Mouse (Mus musculus) spleen, postnatal 14 days (tissue): ENCODE results near the gene Dusp1.
A peak's percentile ranks its signal among the peaks of the same experiment; 100 is the strongest.

ENCODE experiments used
- DNase-seq, 2 experiments: peaks; one replicate each; pipeline ENCODE4 v3.0.0; 2021 to 2022; ENCODE audit warnings: low spot score in 2 of 2

The Dusp1 gene

DNA sequence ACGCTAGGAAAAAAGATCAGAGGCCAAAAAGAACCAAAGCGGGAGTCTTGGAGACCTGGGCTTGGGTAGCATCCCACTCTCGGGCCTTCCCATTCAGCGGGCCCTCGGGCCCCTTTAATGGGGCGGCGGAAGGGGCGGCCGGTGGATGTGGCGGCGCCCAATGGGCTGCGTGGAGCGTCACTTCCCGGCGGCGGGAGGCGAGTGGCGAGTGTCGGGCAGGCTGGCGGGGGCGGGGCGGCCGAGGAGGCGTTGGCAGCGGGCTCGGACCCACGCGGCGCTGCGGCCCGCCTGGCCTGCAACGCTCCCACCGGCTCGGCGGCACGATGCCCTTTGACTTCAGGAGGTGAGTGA is 663 bp downstream of the Dusp1 start, which contains the start of gene Ergic1:
Ergic1 (plus strand) TSS at position 200 of the 351 bp plus-strand sequence.
- peak; percentile 72 to 83 for DNase-seq

DNA sequence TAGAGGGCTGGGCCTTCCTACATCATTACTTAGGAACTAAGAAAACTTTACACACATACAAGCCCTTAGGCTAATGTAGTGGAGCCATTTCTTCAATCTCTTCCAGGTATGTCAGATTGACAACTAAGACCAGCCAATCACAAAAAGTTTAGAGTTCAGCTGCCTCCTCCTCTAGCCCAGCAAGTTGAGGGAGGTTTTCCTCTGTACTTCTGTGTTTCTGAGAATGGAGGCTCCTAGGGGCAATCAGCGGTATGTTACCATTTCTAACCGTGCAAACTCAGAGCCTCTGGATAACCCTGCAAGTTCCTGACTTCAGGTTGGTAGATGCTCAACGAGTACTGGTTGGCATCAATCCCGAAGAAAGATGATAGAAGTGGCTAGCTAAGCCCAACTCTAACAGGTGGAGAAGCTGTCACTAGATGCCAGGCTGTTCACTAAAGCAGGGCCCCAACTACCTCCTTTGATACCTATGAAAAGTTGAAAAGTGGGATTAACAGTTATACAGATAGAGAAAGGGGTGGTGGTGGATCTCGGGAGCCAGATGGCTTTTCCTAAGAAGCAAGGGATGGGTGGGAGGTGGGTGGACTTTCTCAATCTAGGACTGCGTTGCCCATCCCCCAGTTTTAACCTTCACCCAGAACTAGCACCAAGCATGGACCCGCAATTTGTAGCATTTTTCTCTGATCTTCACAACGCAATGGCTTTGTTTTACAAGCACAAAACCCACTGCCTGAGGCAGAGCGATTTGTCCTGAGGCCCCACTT is 1.2 kb downstream of the Dusp1 start:
- no peak for DNase-seq

DNA sequence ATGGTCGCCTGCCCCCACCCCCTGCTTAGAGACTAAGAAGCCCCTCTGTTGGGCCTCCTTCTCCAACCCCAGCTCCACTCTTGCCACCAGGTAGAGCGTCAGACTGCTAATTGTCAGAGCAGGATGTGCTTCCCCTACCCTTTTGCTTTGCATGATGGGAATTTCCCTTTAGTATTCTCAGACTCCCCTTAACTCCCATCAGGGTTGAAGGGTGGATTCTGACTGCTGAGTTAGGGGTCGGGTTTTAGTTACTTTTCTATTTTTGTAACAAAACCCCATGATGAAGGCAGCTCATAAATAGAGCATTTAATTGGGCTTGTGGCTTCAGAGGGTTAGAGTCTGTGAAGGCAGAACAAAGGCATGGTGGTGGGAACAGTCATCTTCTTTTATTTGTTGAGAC is 8.9 kb downstream of the Dusp1 start:
- DNase-seq = no peak

DNA sequence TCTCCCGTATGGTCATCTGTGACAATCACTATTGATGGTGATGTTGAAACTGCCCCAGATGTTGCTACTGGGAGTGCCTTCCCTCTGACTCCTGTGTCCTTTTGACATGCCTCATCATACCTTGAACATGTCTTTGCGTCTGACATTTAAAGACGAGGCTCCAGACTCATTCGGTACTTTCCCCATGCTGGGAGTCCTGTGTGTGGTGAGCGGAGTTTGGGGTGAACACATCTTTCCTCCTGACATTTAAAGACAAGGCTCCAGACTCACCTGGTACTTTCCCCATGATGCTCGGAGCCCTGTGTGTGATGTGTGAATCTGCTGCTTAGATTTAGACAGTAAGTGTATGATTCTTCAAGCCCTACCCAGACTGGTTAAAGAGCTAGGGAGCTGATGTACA is 10.8 kb downstream of the Dusp1 start:
- no peak for DNase-seq

DNA sequence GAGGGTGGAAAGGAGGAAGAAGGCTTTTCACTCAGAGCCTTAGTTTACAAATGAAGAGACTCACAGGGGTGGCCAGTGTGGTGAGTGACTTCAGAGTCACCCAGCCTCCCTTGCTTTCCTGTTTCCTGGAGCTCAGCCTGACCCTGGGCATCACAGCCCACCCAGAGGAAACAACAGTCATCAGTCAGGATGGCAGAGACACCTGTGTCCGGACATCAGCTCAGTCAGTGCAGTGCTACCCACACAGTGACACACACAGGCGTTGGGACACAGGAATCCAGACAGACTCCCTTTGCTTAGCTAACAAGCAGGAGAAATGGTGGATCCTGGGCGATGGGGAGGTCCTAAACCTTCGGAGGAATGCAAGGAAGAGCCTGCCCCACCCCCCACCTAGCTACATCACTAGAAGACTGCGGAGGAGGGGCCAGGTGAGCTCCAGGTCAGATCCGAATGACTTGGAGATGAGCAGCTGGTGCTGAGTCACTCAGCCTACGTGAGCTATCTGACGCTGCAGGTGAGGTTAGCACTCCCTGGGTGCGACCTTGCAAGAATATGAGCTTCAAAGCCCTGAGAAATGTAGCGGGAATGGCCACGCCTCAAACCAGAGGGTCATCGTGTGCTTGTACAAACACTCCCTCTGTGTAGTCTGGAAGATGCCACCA is 12.6 kb downstream of the Dusp1 start:
- no peak for DNase-seq

DNA sequence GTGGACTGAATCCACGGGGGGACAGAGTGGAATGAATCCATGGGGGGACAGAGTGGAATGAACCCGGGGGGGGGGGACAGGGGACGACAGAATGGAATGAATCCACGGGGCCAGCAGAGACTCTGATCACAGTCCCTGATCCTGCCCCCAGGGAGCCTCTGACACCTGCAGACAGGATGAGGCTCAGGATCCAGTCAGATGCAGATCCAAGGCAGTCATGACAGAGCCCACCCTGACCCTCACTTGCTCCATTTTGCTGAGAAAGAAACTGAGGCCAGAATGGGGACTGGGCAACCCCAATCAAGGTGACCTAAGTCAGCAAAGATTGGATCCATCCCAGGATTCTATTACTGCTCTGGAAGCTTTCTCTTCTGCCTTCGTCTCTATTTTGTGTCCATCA is 13.4 kb downstream of the Dusp1 start:
- no peak for DNase-seq

DNA sequence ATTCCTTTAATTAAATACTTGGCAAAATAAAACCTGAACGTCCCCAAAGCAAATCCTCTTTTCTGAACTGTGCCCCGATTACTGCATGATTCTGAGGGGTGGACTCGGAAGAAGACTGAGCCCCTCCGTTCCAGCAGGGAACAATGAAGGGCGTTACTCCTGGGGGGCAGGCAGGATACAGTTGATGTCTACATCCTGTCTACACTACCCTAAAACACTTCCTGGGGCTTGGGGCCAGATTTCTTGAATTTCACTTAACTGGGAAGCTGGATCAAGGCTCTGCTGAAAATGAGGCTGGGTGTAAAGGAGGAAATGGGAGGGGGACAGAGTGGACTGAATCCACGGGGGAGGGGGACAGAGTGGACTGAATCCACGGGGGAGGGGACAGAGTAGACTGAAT is 14.2 kb downstream of the Dusp1 start:
- no peak for DNase-seq

DNA sequence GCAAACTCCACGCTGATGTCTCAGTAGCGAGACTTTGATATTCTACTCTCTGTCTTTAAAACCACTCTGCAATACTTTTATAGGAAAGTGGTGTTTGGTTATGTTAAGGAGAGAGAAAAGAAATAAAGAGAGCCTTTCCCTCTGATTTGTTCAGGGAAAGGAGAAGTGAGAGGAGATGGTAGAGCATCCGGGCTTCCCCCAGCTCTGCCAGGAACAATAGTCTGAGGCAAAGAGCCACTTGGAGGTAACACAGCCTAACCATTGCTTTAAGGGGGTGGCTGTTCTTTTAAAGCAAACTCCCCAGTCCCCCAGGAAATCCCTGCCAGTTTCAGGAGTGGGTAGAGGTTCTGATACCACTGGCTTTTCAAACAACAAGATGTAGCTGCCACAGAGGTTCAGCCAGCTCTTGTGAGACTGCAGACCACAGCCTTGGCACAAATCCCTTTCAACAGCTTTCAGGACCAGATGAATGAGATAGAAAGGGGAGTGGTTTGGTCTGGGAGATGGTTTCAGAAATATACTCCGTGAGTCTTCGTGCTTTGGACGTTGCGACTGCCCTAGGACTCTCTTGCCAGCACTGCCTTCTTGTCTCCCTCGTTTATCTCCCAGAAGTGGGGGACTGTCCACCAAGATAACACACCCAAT is 17.5 kb downstream of the Dusp1 start:
- DNase-seq = no peak

DNA sequence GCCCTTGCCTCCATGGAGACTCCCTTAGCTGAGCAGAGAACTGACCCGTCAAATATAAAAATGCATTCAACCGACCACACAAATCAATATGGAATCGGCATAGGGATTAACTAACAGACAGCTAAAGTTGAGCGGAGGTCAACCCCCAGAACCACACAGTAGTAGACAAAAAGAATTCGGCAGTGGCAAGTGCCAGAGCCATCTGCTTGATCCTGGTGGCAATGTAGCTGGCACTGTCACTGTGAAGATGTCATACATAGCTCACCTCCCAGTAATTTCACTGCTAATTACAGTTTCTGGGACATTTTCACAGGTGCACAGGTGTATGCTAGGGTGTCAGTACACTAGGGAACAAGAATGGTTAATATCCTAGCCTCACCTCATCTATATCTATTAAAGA is 21.8 kb downstream of the Dusp1 start:
- DNase-seq = no peak

DNA sequence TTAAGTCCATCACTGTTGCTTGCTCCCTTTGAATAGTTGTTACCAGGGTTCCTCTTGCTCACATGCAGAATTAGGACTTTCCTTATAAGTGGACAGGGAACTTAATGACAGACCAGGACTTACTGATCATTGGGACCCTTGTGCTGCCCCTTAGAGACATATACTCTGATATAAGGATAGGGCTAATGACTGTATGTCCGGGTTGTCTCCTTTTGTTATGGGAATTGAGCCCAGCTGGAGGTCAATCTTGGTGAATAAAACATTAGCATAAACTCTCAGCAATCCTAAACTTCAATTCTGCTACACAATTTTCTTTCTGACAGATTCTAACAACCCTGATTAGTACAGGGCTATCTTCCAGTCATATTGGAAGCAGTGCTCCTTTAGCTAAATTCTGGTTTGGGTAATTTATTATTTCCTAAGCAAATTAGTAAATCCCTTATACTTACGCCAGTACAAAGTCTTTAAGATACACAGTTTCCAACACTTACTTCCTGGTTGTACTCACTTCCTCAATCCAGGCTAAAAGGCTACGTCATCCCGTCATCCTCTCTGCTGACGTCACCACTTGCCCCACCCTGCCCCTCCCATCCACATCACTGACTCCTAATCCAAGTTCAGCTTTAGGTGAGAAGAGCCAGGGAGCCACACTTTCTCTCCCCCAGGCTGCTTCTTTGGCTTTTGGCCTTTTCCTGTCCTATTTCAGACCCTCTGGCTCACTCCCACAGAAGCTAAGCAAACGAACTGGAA is 24.0 kb downstream of the Dusp1 start:
- DNase-seq = no peak

DNA sequence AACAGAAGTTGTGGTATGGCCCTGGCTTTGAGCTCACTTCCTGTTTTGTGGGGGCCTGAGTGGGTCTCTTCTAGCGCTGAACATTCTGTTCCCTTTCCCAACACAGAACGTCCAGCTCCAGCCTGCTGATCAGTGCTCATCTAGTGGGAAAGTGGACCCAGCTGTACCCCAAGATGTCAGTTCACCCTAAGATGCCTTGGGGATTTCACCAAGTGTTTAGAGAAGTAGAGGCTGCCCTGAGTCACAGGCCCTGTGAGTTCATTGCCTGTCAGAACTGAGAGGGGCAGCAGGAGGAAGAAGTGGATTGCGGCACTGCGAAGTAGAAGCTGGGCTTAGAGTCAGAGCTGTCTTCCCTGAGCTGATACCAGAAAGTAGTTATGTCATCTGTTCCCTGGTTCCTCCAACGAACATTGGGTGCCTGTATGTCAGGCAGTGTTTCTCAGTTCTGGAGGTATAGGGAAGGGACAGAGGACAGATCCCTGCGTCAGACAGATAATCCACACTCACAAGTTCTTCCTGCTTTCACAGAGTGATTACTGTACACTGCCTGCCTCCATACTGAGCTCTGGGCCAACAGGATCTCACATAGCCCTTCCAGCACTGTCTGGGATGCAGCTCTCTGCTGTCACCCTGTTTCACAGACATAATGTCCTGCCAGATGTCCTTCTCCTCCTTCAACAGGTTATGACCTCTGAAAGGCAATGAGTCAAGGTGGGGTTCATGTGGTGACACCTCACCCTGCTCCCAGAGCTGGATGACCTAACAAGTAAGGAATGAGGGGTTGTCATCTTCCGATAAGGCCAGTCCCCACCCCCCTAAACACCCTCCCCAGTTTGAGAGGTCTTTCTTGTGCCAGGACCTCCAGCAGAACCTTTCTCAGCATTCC is 26.4 kb downstream of the Dusp1 start:
- no peak for DNase-seq

DNA sequence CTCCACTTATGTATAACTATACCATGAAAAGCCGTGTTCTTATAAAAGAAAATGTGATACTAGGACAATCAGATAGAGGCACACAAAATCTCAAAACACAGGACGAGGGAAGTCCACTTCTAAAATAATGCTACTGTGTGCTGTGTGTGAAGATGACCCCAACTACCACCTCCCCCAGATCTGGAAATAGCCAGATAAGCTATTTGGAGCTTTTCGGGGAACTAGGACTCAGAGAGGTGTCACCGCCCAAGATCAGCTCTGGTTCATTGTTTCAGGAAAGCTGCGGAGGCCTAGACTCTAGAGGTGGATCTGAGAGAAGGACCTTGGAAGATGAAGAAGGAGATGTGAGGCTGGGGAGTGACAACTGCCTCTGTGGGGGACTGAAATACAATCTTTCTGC is 27.2 kb downstream of the Dusp1 start:
- DNase-seq = no peak

DNA sequence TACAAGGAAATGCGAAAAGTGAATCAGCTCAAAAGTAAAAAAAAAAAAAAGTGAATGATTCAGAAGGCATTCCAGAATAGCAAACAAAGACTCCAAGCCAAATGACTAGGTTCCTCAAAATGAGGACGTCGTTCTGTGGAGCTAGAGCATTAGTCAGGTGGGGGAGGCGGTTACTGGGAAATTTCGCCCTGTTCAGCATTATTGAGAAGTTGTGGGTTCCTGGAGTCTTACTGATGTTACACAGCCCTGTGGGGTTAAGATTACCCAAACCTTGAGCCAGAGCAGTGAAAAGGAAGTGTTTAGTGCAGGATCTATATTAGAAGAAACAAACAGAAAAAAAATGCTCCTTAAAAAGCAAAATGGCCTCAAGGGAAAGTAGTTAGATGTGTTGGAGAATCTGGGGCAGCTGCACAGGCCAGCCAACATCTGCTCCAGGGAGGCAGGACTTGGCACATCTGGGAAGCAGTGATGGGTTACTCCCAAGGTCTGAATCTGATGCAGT is 28.0 kb downstream of the Dusp1 start:
- DNase-seq = no peak

DNA sequence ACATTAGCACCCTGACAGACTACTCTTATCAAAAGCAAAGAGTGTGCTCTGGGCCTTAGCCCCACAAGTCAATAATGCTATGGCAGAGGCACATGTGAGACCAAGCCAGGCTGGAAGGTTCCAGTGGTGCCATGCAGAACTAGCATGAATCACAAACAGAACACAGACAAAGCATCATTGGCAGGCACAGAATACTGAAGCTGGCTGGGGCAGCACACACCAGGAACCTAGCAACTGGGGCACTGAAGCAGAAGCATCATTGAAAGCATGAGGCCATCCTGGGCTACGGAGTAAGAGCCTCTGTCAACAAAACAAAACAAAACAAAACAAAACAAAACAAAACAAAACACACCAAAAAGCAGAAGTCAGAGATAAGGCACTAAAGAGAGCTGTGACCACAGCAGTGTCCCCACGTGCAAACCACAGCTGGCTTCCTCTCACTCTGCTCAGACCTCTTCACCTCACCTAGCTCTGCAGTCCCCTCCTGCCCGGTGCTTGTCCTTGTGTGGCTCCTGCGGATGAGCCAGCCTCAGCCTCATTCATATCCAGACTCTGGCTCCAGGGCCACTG is 29.4 kb downstream of the Dusp1 start:
- no peak for DNase-seq

DNA sequence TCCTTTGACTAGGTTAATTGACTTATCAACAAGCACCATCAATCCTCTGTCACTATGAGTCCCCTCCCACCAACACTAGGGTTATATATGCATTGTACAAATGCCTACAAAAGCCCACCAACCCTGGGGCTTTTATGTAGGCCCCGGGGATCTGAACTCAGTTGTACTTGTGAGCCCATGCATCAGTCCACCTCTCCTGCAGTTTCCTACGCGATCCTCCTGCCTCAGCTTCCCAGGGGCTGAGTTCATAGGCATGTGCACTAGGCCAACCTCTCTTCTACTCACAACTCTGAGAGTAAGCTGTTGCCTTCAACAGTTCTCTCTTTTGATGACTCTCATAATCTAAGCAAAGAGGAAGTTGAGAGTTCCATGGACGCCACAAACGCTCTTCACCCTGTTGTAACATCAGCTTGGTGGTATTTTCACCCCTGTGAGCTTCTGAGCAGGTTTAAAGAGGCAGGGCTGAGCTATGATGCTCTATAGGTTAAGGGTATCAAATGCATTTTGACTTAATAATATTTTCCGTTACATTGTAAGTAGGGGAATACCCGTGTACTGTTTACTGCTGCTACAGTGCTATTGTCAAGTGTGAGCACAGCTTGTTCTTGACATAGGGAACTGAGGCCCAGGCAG is 30.4 kb downstream of the Dusp1 start:
- no peak for DNase-seq

DNA sequence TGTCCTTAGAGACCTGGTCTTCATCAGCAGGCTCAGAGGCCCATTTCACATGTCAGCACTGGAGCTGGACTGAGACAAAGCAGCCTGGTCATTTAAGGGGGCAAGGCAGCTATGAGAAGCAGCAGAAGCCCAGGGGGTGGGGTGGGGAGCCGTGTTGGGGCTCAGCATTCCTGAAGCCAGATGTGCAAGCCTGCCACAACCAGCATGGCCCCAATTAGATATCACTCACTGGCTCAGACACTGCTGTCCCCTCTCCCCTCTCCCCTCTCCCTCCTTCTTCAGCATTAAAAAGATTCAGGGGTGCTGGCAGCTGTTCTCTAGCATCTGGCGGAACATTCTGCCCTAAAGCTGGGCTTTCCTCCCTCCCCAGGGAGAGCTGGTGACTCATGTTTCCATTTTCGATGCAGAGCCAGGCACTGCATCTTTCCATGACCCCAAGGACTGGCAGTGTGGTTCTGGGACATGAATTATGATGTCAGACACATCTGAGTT is 31.3 kb downstream of the Dusp1 start:
- no peak for DNase-seq

DNA sequence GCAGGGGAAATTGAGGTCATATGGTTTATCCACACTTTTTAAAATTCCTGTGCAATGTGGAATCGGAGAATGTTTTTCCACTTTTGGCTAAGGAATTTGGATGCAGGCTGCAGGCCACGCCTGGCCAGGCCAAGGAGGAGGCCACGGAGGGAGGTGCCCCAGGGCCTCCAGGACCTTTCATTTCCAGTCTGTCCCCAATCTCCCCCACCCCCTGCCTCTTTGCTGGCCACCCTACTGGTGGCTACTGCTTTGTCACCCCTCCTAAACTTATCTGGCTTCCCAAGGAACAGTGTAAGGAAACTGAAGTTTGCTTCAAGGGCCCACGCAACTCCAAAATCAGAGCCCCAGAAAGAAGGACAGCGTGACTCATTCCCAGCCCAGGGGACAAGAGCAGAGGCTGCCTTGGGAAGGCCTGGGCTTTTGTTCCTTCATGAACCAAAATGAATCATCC is 32.1 kb downstream of the Dusp1 start:
- DNase-seq = no peak

DNA sequence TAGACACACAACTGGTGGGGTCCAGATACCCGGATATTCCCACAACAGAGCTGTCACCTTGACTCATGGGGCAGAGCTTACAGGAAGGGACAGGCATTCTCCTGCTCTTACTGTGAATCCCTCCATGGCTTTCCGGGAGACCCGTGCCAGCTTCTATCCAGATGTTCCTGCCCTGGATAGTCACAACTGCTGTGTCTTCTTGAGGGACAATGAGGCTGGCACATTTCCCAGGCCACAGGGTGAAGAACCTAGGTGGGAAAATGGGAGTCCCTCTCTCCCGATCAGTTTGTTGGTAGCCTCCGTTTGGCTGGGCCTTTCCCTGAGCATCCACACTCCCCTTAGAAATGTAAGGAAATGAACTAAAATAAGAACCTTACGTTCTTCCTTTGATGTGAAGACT is 33.2 kb downstream of the Dusp1 start:
- DNase-seq = no peak

DNA sequence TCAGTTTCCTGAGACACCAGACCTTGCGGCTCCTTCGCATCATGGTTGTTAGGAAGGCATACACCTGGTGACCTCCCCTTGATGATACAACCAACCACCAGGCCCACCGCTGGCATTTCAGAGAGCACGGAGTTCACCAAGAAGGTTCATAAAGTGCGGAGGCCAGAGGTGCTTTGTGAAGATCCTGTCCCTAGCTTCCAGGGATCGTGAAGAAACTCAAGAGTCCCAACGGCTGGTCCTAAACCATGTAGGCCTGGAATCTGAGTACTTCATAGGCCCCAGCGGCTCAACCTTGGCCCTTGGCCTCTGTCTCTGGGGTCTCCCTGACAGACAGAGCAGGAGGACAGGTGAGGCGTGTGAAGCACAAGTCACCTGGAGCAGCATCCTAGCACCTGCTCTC is 34.6 kb downstream of the Dusp1 start:
- no peak for DNase-seq

DNA sequence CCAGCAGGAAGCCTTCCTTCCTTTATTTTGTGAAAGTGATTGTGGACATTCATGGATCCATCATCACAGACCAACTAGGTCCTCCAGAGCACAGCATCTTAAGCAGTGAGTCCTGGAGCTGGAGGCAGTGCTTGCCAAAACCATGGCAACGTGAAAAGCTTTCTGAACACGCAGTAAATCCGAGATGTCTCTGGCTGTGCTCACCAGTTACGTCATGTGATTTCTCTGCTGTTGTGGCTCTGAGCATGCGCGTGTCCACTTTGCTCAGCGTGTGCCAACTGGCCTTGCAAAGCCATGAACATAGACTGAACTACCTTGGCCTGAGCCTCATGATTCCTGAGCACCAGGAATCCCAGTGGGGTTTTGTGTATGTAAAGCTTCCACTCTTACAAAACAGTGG is 36.6 kb downstream of the Dusp1 start:
- no peak for DNase-seq
